Mouse (Mus musculus): ENCODE measurements around the gene Nop14.
A peak's percentile ranks its signal among the peaks of the same experiment; 100 is the strongest.
"Not testable (repeated sequence)": the region's sequence is repeated elsewhere in the genome, so short reads cannot be mapped to it uniquely, and the experiment has no call there.

Nop14 gene

DNA sequence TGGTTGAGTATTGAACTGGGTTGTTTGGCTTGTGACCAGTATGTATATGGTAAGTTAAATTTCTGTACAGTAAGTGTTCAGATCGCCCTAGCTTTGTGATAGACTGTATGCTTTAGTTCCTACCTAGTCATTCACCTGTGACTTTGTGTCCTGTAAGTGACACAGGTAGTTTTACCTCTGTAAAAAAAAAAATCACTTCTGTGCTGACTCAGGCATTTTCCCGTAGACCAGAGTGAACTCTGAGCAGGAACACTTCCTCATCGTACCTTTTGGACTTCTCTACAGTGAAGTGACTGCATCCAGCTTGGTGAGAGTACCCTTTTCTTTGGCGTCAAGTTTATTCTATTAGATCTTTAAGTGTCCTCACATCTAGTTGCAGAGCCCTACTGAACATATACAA, 50.0 kb downstream of the Nop14 start:
- no peak for DNase-seq (ENCODE audit: low read depth)

DNA sequence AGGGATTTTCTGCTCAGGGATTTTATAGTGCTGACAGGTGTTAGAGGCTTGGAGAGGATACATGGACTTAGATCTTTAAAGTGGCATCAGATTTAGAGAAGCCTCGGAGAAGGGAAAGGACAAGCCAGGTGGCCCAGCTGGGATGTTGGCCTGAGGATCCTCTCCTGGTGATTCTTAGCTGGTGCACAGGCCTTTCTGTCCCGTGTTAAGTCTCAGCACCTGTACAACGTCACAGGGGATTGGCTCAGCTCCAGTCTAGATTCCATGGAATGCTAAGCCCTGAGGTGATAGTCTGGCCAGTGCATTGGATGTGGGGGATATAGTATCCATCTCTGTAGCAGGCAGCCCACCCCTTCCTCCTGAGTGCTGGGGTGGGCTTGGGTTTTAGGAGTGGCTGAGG, 51.7 kb downstream of the Nop14 start:
- no peak for DNase-seq (ENCODE audit: low read depth)

DNA sequence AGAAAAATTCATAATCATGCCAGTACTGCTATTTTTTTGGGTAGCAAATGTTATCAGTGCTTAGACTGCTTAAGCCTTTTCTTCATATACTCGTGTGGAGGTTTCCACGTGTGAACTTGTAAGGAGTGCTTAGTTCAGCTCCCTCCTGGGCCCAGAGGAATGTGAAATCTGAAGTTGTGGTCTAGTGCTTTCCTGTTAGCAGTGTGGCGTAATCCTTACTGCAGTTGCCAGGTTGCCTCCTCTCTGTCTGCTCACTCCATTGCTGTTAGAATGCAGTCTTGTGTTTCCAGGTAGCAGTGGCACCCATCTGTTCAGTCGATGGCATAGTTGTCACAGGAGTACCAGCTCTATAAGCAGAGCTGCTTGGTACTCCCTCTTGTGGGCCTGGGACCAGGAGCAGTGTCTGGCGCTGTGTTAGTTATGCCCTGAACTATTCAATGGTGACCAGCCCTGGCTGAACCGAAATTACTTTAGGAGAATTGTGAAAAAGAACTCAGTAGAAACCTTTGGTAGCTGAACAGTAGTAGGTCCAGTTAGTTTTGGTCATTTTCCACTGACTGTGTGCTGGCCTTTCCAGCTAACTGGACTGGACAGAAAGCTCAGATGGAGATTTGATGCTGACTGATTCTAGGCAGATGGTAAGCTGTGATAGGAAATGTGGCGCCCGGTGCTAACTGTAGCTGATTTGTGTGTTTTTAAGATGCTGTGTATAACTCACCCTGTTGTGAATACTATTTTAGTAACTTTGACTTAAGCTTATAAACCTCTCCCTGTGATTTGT, 52.7 kb downstream of the Nop14 start:
- peak; percentile 57 for DNase-seq (ENCODE audit: low read depth)

DNA sequence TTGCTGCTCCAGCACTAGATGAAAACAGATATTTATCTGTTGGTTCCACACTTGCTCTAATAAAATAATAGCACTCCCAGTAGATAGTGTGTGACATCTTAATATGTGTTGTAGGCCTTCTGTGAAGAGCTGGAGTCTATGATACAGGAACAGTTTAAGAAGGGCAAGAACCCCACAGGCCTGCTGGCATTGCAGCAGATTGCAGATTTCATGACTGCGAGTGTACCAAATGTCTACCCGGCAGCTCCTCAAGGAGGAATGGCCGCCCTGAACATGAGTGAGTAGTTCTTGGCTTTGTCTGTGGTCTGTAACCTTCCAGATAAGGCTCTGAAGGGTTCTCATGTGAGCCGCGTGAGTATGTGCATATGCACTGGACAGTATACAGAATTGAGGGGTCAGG, 55.4 kb downstream of the Nop14 start:
- DNase-seq (ENCODE audit: low read depth), result no peak

DNA sequence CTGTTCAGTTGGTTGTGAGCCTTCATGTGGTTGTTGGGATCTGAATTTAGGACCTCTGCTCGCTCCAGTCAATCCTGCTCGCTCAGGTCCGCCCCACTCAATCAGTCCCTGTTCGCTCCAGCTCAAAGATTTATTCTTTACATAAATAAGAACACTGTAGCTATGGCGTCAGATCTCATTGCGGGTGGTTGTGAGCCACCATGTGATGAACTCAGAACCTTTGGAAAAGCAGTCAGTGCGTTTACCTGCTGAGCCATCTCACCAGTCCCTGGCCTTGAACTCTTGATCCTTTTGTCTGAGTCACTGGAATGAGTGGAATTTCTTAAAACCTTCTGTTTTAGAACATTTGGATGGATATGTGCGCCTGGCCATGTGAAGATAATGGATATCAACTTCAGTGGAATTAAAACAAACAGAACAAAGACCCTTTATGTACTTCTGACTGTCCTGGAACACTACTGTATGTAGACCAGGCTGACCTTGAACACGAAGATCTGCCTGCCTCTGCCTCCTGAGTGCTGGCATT, 66.7 kb downstream of the Nop14 start:
- no peak for DNase-seq (ENCODE audit: low read depth)

DNA sequence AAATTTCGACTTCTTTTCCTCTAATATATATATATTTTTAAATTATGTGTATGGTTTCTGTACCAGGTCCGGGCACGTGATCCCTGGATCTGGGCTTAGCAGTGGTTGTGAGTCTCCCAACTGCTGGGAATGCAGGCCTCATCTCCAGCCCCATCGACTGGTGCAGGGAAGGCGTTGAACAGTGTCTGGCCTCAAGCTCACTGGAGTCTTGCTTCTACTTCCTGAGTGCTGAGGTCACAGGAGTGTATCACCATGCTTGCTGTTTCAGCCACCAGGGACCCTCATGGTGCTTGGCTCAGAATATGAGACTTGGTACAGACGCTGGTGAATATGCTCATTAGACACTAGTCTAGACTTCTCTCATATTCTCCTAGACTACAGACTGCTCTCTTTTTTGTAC, 67.3 kb downstream of the Nop14 start:
- DNase-seq (ENCODE audit: low read depth), result no peak

DNA sequence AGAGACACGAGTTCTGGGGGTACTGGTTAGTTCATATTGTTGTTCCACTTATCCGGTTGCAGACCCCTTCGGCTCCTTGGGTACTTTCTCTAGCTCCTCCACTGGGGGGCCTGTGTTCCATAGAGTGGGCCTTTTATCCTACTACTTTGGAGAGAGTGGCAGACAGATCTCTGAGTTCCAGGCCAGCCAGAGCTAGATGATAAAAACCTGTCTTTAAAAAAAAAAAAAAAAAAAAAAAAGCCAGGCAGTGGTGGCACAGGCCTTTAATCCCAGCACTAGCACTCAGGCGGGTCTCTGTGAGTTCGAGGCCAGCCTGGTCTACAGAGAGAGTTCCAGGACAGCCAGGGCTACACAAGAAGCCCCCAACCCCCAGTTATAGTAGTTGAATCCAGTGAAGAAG, 67.7 kb downstream of the Nop14 start:
- DNase-seq (ENCODE audit: low read depth), result not testable (repeated sequence)

DNA sequence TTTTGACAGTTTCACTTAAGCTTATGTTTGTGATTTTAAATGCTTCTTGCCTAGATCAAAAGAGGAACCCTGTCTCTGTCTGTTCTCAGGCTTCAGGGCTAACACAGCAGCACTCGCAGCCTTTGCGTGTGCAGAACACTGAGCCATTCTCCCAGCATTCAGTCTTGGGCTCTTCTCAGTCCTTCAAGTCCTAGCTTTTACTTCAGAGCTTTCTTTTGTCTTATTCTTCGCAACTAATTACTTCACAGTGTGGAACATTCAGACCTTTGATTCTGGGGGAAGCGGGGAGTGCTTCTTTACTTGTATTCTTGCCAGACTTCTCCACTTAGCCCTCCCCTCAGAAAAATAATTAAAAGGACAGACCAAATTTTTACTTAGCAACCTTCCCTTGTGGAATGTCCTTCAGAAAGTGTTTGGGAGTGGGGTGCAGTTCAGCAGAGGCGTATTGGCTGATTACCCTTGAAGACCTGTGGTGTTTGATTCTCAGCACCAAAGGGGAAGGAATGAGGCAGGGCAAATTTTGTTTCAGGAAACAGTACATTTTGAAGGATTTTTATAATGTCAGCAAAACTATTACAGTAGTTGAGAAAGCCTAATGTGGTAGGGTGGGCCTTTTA, 68.5 kb downstream of the Nop14 start:
- DNase-seq (ENCODE audit: low read depth), result no peak

DNA sequence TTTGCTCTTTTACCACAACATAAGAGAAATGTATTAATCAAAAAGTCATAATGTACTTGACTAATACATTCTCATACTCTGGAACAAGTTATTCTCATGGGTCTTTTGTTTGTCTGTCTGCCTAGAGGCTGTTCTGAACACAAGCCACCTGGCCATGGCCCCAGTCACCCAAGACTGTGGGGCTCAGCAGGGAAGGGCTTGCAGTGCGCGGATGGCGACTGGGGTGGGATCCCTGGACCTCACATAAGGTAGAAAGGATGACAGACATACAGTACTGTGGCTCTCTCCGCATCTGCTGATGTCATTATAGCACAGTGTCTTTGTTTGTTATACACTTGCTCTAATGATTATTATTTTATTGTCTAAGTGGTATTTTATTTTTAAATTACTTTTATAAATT, 69.2 kb downstream of the Nop14 start:
- DNase-seq (ENCODE audit: low read depth), result no peak

DNA sequence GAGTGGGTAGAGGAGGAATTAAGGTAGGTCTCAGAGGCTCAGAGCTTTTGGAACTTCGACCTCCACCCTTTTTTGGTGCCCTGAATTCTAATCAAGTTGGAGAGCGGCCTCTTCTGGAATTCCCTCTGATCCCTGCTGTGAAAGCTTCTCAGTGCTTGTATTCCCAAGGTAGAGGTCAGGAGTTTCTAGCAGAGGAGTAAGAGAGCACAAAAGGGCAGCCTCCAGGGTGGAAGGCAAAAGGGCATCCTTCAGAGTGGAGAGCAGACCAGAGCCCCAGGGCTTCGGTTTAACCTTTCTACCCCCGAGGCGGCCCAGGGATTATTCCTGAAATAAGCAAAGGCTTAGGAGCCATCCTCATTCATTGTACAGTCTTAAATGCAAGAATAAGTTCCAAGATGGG, 69.9 kb downstream of the Nop14 start:
- no peak for DNase-seq (ENCODE audit: low read depth)
